Mouse (Mus musculus): ENCODE results near the gene Dnah9. TPM values are rescaled to one million over a fixed set of nuclear protein-coding genes. Genes with fewer than 3 reads are reported as not detected.

Gene Dnah9
- polyA plus RNA-seq, 1 experiment from 2014 or later: 0.11 TPM

- ATAC-seq (ENCODE audit: low FRiP score, low TSS enrichment) (no peak), DNase-seq (ENCODE audit: low spot score) (no peak)
- Histone ChIP-seq H3K4me2 (replicated peaks; ENCODE audit: low read depth) (no peak overlapping the region), H3K27me3 (ENCODE audit: control insufficient read depth, insufficient read depth, low read length) (no peaks in the 10 kb centered on the region), H3K36me3 (ENCODE audit: control insufficient read depth, insufficient read depth, low read length) (no peaks in the 10 kb centered on the region), H3K4me1 (replicated peaks; ENCODE audit: control insufficient read depth, insufficient read depth) (no peaks in the 10 kb centered on the region), H3K27ac (replicated peaks) (no peak overlapping the region), H3K9ac (ENCODE audit: low read length) (no peak overlapping the region), H3K9me3 (ENCODE audit: control insufficient read depth, low read length) (no peaks in the 10 kb centered on the region), H3K4me3 (ENCODE audit: low read depth, low read length) (no peak overlapping the region)
- WGBS: 83% methylated on average over 2 of the region's 2 CpGs
- no peak for TF ChIP-seq CTCF (IDR thresholded peaks at IDR 0.05; ENCODE audit: low read depth)
- no peak for TF ChIP-seq EP300 (optimal IDR thresholded peaks at IDR 0.05)
These were observed 125.8 kb downstream of the Dnah9 start for GRCm38 (mm10) chr11:66042531-66042930.

DNA sequence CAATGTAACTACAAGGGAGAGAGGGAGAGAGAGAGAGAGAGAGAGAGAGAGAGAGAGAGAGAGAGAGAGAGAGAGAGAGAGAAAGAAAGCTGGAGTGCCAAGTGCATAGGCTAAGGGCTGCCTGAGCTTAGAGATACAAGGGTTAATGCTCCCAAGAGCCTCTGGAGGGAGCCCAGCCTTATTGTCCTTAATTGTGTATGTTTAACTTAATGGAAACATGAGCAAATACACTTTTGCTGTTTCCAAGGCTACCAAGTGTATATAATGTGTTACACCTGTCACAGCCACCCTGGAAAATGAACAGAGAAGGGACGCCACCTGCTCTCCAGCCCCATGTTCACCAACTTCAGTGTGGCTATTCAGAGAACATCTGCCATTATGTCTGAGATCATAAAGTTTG lies 142.6 kb downstream of the Dnah9 start:
- DNase-seq (ENCODE audit: low spot score): no peak
- Histone ChIP-seq H3K4me3 (ENCODE audit: low read depth, low read length) (no peak overlapping the region), H3K4me1 (replicated peaks; ENCODE audit: control insufficient read depth, insufficient read depth) (no peaks in the 10 kb centered on the region), H3K4me2 (replicated peaks; ENCODE audit: low read depth) (no peak overlapping the region), H3K27ac (replicated peaks) (no peak overlapping the region), H3K27me3 (ENCODE audit: control insufficient read depth, insufficient read depth, low read length) (no peaks in the 10 kb centered on the region), H3K36me3 (ENCODE audit: control insufficient read depth, insufficient read depth, low read length) (no peaks in the 10 kb centered on the region), H3K9ac (ENCODE audit: low read length) (no peak overlapping the region), H3K9me3 (ENCODE audit: control insufficient read depth, low read length) (no peaks in the 10 kb centered on the region)
- no peak for ATAC-seq (ENCODE audit: low FRiP score, low TSS enrichment)
- 38% methylated on average over 1 of the region's 1 CpGs for WGBS
- TF ChIP-seq EP300 (optimal IDR thresholded peaks at IDR 0.05): no peak
- no peak for TF ChIP-seq CTCF (IDR thresholded peaks at IDR 0.05; ENCODE audit: low read depth)

DNA sequence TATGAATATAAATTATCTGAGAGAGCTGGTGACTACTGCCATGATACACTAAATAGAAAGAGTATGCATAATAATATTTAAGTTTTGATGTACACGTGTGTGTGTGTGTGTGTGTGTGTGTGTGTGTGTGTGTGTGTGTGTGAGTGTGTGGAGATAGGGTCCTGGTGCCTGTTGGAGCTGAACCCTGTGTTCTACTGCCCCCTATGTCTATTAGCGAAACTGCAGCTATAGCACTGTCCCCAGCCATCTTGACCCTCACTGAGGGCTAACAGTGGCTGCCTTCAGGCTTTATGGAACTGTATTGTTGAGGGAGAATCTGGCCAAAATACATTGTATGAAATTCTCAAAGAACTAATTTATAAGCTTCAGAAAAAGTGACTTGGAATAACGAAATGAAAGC lies 192.5 kb downstream of the Dnah9 start:
- Histone ChIP-seq H3K4me1 (replicated peaks; ENCODE audit: control insufficient read depth, insufficient read depth) (no peaks in the 10 kb centered on the region), H3K4me3 (ENCODE audit: low read depth, low read length) (no peak overlapping the region), H3K9me3 (ENCODE audit: control insufficient read depth, low read length) (no peaks in the 10 kb centered on the region), H3K9ac (ENCODE audit: low read length) (no peak overlapping the region), H3K4me2 (replicated peaks; ENCODE audit: low read depth) (no peak overlapping the region), H3K36me3 (ENCODE audit: control insufficient read depth, insufficient read depth, low read length) (no peaks in the 10 kb centered on the region), H3K27me3 (ENCODE audit: control insufficient read depth, insufficient read depth, low read length) (no peaks in the 10 kb centered on the region), H3K27ac (replicated peaks) (no peak overlapping the region)
- no peak for DNase-seq (ENCODE audit: low spot score)
- no peak for ATAC-seq (ENCODE audit: low FRiP score, low TSS enrichment)
- 56% methylated on average over 3 of the region's 3 CpGs for WGBS
- TF ChIP-seq CTCF (IDR thresholded peaks at IDR 0.05; ENCODE audit: low read depth) (peak; percentile 40), EP300 (optimal IDR thresholded peaks at IDR 0.05) (no peak)

GRCm38 (mm10) chr11:65930796-65931195 lies 237.6 kb downstream of the Dnah9 start:
- Histone ChIP-seq H3K27ac (replicated peaks) (no peak overlapping the region), H3K36me3 (ENCODE audit: control insufficient read depth, insufficient read depth, low read length) (no peaks in the 10 kb centered on the region), H3K9me3 (ENCODE audit: control insufficient read depth, low read length) (no peaks in the 10 kb centered on the region), H3K4me3 (ENCODE audit: low read depth, low read length) (no peak overlapping the region), H3K4me2 (replicated peaks; ENCODE audit: low read depth) (no peak overlapping the region), H3K4me1 (replicated peaks; ENCODE audit: control insufficient read depth, insufficient read depth) (no peaks in the 10 kb centered on the region), H3K9ac (ENCODE audit: low read length) (no peak overlapping the region), H3K27me3 (ENCODE audit: control insufficient read depth, insufficient read depth, low read length) (no peaks in the 10 kb centered on the region)
- no peak for TF ChIP-seq EP300 (optimal IDR thresholded peaks at IDR 0.05)
- no peak for TF ChIP-seq CTCF (IDR thresholded peaks at IDR 0.05; ENCODE audit: low read depth)
- no peak for DNase-seq (ENCODE audit: low spot score)
- ATAC-seq (ENCODE audit: low FRiP score, low TSS enrichment): no peak
- 86% methylated on average over 2 of the region's 2 CpGs for WGBS

DNA sequence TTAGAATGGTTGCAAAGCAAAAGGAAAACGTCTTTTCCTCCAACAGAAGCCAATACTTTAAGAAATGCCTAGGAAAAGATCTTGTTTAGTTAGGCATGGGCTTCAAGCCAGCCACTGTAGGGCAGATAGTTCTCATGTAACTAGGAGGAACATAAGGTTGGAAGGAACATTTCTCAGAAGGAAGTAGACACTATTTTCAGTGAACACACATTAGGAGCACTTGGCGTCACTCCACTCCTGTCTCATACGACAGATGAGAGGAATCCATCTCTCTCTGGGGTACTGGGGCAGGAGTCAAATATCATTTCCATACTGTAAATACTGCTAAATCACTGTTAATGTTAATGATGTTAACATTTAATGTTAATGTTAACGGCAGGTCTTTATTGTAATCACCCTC lies 238.0 kb downstream of the Dnah9 start:
- Histone ChIP-seq H3K9ac (ENCODE audit: low read length) (no peak overlapping the region), H3K4me2 (replicated peaks; ENCODE audit: low read depth) (no peak overlapping the region), H3K27ac (replicated peaks) (no peak overlapping the region), H3K36me3 (ENCODE audit: control insufficient read depth, insufficient read depth, low read length) (no peaks in the 10 kb centered on the region), H3K4me3 (ENCODE audit: low read depth, low read length) (no peak overlapping the region), H3K4me1 (replicated peaks; ENCODE audit: control insufficient read depth, insufficient read depth) (no peaks in the 10 kb centered on the region), H3K27me3 (ENCODE audit: control insufficient read depth, insufficient read depth, low read length) (no peaks in the 10 kb centered on the region), H3K9me3 (ENCODE audit: control insufficient read depth, low read length) (no peaks in the 10 kb centered on the region)
- DNase-seq (ENCODE audit: low spot score) (no peak), ATAC-seq (ENCODE audit: low FRiP score, low TSS enrichment) (no peak)
- no peak for TF ChIP-seq EP300 (optimal IDR thresholded peaks at IDR 0.05)
- TF ChIP-seq CTCF (IDR thresholded peaks at IDR 0.05; ENCODE audit: low read depth): no peak
- WGBS: 35% methylated on average over 4 of the region's 4 CpGs

- H3K9me3 ChIP-seq (ENCODE audit: control insufficient read depth, low read length): no peaks in the 10 kb centered on the region
- no peak overlapping the region for H3K4me2 ChIP-seq (replicated peaks; ENCODE audit: low read depth)
- no peaks in the 10 kb centered on the region for H3K36me3 ChIP-seq (ENCODE audit: control insufficient read depth, insufficient read depth, low read length)
- H3K9ac ChIP-seq (ENCODE audit: low read length): no peak overlapping the region
- no peaks in the 10 kb centered on the region for H3K4me1 ChIP-seq (replicated peaks; ENCODE audit: control insufficient read depth, insufficient read depth)
- no peaks in the 10 kb centered on the region for H3K27me3 ChIP-seq (ENCODE audit: control insufficient read depth, insufficient read depth, low read length)
- TF ChIP-seq CTCF (IDR thresholded peaks at IDR 0.05; ENCODE audit: low read depth) (no peak), EP300 (optimal IDR thresholded peaks at IDR 0.05) (no peak)
- H3K4me3 ChIP-seq (ENCODE audit: low read depth, low read length): no peak overlapping the region
- 33% methylated on average over 1 of the region's 1 CpGs for WGBS
- no peak overlapping the region for H3K27ac ChIP-seq (replicated peaks)
- no peak for DNase-seq (ENCODE audit: low spot score)
- ATAC-seq (ENCODE audit: low FRiP score, low TSS enrichment): no peak
These were observed 240.4 kb downstream of the Dnah9 start for GRCm38 (mm10) chr11:65927962-65928361.
